Mouse (Mus musculus) cerebellum, postnatal 4 days (tissue): ENCODE results near the gene Mfge8.

Experiments used
- DNase-seq, 2 experiments: peaks; one replicate each; pipeline ENCODE4 v3.0.0; 2022; ENCODE audit warnings: low spot score in 2 of 2, mixed read lengths in 1 of 2

The Mfge8 gene

GRCm38 (mm10) chr7:79130385-79130784, 18.5 kb downstream of the Mfge8 start:
- DNase-seq = no peak

DNA sequence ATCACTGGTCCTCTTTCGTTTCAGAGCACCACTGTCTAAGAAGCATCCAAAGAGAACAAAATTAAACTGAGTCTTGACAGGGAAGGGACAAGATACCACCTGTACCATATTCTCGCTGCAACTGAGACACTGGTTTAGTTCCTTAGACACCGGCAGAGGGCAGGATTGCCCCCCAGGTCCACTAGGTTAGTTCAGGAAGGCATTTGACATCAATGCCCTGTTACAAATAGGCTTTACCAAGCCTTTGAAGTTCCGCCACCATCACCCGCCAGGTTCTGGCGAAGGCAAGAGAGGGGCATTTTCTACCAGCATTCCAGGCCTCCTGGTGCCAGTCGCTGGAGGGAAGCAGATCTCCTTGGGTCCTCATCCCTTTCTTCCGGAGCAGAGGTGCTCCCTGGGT, 19.0 kb downstream of the Mfge8 start:
- DNase-seq = no peak

GRCm38 (mm10) chr7:79123465-79123864, 25.4 kb downstream of the Mfge8 start:
- DNase-seq = no peak

DNA sequence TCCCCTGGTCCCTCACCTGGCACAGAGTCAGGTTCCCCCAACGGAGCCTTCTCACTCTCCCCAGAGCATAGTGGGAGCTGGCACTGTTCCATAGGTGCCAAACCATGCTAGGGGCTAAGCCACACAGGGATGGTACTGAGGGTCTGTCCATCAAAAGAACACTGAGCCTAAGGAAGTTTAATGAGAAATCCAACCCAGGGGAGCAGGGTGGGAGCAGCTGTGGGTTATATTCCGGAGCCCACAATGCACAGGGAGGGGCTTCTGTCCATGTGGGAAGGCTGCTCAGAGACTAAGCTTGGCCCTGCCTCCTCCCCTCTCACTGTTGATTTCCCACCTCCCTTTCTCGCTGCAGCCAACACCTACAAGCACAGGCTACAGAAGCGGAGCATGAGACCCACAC, 35.0 kb downstream of the Mfge8 start:
- no peak for DNase-seq

DNA sequence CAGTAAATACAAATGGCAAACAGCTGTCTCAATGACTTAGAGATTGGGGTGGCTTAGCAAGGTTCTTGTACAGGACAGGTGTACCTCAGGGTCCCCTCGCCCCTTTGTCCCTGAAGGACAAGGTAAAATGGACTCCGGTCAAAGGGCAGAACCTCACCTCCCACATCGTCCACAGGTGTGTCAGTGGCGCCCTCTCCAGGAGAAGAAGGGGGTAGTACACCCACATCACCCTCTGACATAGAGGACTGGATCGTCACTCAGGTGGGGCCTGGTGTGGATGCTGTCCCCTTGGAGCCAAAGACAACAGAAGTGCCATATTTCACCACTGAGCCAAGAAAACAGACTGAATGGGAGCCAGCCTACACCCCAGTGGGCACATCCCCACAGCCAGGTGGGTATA, 52.4 kb downstream of the Mfge8 start:
- no peak for DNase-seq

GRCm38 (mm10) chr7:79089111-79089510, 59.7 kb downstream of the Mfge8 start:
- DNase-seq = peak in 1 of 2 experiments; percentile 36
